Mouse (Mus musculus): ENCODE measurements around the gene Ssu72. TPM values are rescaled to one million over a fixed set of nuclear protein-coding genes. Genes with fewer than 3 reads are reported as not detected.

Gene Ssu72
- total RNA-seq, 2 experiments from 2014 or later: 42.6 TPM

- no peak for DNase-seq
- intact Hi-C loops (cut with DNase I; ENCODE audit: low total_unique reads): no loop called here
These were observed 9.0 kb upstream of the Ssu72 start for GRCm38 (mm10) chr4:155695531-155696062.

GRCm38 (mm10) chr4:155696261-155697255, 8.0 kb upstream of the Ssu72 start:
- intact Hi-C loops (cut with DNase I; ENCODE audit: low total_unique reads): no loop called here
- no peak for DNase-seq

GRCm38 (mm10) chr4:155700425-155700824, 4.2 kb upstream of the Ssu72 start:
- intact Hi-C loops (cut with DNase I; ENCODE audit: low total_unique reads): no loop called here
- DNase-seq: no peak

GRCm38 (mm10) chr4:155703425-155703929, 1.1 kb upstream of the Ssu72 start:
- intact Hi-C loops (cut with DNase I; ENCODE audit: low total_unique reads): no loop called here
- DNase-seq: no peak

- peak; percentile 37 for DNase-seq
- intact Hi-C loops (cut with DNase I; ENCODE audit: low total_unique reads): no loop called here
These were observed 961 bp downstream of the Ssu72 start for GRCm38 (mm10) chr4:155705592-155705929.

GRCm38 (mm10) chr4:155708582-155708981, 4.0 kb downstream of the Ssu72 start:
- intact Hi-C loops (cut with DNase I; ENCODE audit: low total_unique reads): no loop called here
- DNase-seq: no peak

- no peak for DNase-seq
- intact Hi-C loops (cut with DNase I; ENCODE audit: low total_unique reads): no loop called here
These were observed 4.4 kb downstream of the Ssu72 start for GRCm38 (mm10) chr4:155708988-155709387.

GRCm38 (mm10) chr4:155710521-155711252, 6.1 kb downstream of the Ssu72 start:
- intact Hi-C loops (cut with DNase I; ENCODE audit: low total_unique reads): no loop called here
- no peak for DNase-seq

- DNase-seq: no peak
- intact Hi-C loops (cut with DNase I; ENCODE audit: low total_unique reads): loop anchor here (5.0 kb wide), 1 partner anchor 46 kb away; no protein-coding TSS in a partner anchor
These were observed 17.1 kb downstream of the Ssu72 start for GRCm38 (mm10) chr4:155721668-155722083.

GRCm38 (mm10) chr4:155727993-155728392, 23.4 kb downstream of the Ssu72 start:
- DNase-seq: no peak
- intact Hi-C loops (cut with DNase I; ENCODE audit: low total_unique reads): no loop called here

GRCm38 (mm10) chr4:155733267-155733666, 28.7 kb downstream of the Ssu72 start:
- intact Hi-C loops (cut with DNase I; ENCODE audit: low total_unique reads): no loop called here
- no peak for DNase-seq

GRCm38 (mm10) chr4:155734350-155734941, 29.8 kb downstream of the Ssu72 start, which contains the start of gene Tmem240:
Gene Tmem240 (plus strand): TSS chr4:155734800.
- intact Hi-C loops (cut with DNase I; ENCODE audit: low total_unique reads): no loop called here
- peak; percentile 91 for DNase-seq

GRCm38 (mm10) chr4:155734951-155735702, 30.5 kb downstream of the Ssu72 start:
- intact Hi-C loops (cut with DNase I; ENCODE audit: low total_unique reads): no loop called here
- DNase-seq: peak; percentile 58

- no peak for DNase-seq
- intact Hi-C loops (cut with DNase I; ENCODE audit: low total_unique reads): no loop called here
These were observed 31.2 kb downstream of the Ssu72 start for GRCm38 (mm10) chr4:155735788-155736187.

GRCm38 (mm10) chr4:155736421-155736820, 31.8 kb downstream of the Ssu72 start:
- DNase-seq: no peak
- intact Hi-C loops (cut with DNase I; ENCODE audit: low total_unique reads): no loop called here

GRCm38 (mm10) chr4:155738262-155738661, 33.7 kb downstream of the Ssu72 start:
- intact Hi-C loops (cut with DNase I; ENCODE audit: low total_unique reads): no loop called here
- DNase-seq: no peak

- no peak for DNase-seq
- intact Hi-C loops (cut with DNase I; ENCODE audit: low total_unique reads): no loop called here
These were observed 34.6 kb downstream of the Ssu72 start for GRCm38 (mm10) chr4:155739152-155739551.

- no peak for DNase-seq
- intact Hi-C loops (cut with DNase I; ENCODE audit: low total_unique reads): no loop called here
These were observed 35.4 kb downstream of the Ssu72 start for GRCm38 (mm10) chr4:155739741-155740636.
